Mouse (Mus musculus): ENCODE data around the gene 4930523C07Rik.

The 4930523C07Rik gene

GRCm38 (mm10) chr1:160099659-160100302 is 55.6 kb downstream of the 4930523C07Rik start:
- DNase-seq (ENCODE audit: low read depth, low spot score) = no peak

DNA sequence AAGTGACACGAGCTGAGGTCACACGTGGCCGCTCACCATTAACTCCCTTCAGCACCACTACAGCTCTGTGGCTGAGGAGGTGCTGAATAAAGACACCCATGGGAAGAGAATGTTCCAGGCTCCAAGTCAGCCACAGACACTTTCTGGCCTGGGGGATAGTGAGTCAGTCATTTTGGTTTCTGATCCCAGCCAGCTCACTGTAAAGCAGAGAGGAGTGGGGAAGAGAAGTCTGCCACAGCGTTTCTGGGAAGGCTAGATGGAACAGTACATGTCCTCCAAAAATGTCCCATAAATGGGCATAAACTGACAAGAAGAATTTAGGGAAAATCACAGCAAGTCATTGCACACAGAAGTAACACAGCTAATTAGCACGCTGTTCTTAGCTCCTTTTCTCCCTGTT is 56.8 kb downstream of the 4930523C07Rik start:
- DNase-seq (ENCODE audit: low read depth, low spot score) = no peak

DNA sequence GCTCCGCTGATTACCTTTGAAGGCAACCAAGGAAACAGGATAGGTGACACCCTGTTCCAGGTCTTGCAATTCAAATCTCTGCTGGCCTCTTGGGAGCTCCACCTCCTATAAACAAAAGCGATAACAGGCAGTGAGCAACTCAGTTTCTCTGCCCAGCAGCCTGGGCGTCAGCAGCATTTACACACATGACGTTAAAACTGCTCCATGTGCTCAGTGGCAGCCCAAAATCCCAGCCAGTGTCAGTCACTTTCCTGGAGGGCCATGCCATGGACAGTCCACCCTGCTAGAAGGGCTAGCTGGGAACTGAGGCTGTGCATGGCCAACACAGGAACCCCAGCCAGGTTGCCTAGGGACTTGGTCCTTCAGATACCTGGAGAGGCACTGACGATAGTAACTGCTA is 61.2 kb downstream of the 4930523C07Rik start:
- DNase-seq (ENCODE audit: low read depth, low spot score) = no peak

DNA sequence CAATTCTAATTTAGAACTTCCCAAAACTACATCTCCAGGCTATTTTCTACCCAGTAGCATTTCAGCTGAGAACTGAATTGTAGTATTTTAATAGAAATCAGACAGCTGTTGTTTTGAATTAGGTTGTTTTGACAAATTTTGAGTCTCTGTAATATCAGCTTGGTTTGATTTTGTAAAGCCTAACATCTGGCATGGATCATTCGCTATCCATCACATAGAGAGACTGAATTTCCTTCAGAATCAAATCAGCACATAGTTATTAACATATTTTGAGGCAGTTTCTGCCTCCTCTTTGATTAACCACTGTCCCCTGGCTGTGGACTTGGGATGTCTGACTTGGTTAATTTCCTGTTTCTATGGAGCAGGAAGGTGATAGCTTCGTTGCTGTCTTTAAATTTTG is 64.4 kb downstream of the 4930523C07Rik start:
- DNase-seq (ENCODE audit: low read depth, low spot score) = no peak

DNA sequence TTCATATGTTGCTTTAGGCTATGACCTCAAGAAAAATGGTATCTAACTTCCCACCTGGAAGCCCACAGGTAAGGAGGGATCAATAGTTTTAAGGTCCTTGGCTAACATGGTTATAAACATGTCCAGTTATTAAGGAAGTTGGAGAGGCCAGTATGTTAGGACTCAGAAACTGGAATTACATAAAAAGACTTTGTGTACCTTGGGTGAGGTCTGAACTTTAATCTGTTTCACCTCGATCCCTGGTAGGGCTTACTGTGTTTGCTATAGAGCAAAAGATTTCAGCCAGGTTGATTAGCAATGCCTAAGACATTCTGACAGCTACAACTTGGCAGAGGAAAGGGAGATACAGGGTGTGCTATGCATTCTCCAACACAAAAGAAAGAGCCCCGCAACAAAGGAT is 79.8 kb downstream of the 4930523C07Rik start:
- DNase-seq (ENCODE audit: low read depth, low spot score) = no peak

Measured in CD4-positive, CD25-positive, alpha-beta regulatory T cell, adult 2 months (primary cell).